Mouse (Mus musculus): ENCODE results near the gene Nlrp9a. TPM values are rescaled to one million over a fixed set of nuclear protein-coding genes. Genes with fewer than 3 reads are reported as not detected.

The Nlrp9a gene
- total RNA-seq (2023; ENCODE audit: inconsistent age), result not detected in 4 replicates

DNA sequence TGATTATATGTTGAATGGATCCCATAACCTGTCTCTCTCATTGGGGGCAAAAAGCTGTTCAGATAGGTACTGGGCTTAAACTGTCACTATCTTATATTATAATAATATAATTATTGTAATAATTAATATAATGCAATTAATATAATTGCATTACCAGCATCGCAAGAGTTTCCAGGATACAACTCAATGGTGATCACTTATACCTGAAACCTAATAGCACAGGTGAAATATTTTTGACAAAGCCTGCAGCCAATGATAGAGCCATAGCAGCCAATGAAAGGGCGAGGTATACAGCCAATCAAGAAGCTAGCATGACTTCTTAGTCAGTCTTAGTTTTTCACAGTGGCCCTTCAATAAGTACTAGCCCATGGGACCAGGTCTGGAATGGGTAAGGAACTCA, at the start of gene Nlrp9a:
Gene Nlrp9a, plus strand, starts transcription at position 301 of the 400 bp plus-strand sequence.

DNA sequence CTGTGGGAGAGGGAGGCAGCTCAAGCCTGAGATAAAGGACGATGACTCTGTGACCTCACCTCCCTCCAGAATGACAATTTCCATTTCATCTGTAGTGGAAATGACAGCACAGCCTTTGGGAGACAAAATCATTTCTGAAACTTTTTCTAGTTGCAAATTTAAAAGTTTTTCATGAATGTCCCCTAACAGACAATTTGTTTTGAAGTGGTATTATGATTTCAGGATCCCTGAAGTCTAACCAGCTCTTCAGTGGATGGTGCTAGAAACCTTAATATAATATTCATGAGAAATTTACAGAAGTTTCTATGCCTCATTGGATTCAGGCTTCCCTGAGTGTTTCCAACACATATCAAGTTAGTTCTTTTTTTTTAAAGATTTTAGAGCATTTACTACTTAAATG, 83.5 kb downstream of the Nlrp9a start, which contains the start of gene Vmn1r185:
Gene Vmn1r185, minus strand, starts transcription at position 101 of the 400 bp plus-strand sequence.

Other genes with a start within 250 kb of the Nlrp9a start
- not detected in 4 replicates for gene Cyp2a4, start 227.9 kb upstream of the Nlrp9a start, total RNA-seq (2023; ENCODE audit: inconsistent age)
- gene Nlrp9c, start 131.3 kb upstream of the Nlrp9a start, total RNA-seq (2023; ENCODE audit: inconsistent age), result not detected in 4 replicates
- gene Nlrp4a, start 99.9 kb upstream of the Nlrp9a start, total RNA-seq (2023; ENCODE audit: inconsistent age), result not detected in 4 replicates
- gene Vmn1r185, start 83.4 kb downstream of the Nlrp9a start, total RNA-seq (2023; ENCODE audit: inconsistent age), result not detected in 4 replicates
- not detected in 4 replicates for gene Cyp2b23, start 151.4 kb downstream of the Nlrp9a start, total RNA-seq (2023; ENCODE audit: inconsistent age)
- not detected in 4 replicates for gene Cyp2b19, start 222.1 kb downstream of the Nlrp9a start, total RNA-seq (2023; ENCODE audit: inconsistent age)

Data from B cell, adult (primary cell).